Mouse (Mus musculus): ENCODE data around the gene Srpk1.
A peak's percentile ranks its signal among the peaks of the same experiment; 100 is the strongest.
"Not testable (repeated sequence)": the region's sequence is repeated elsewhere in the genome, so short reads cannot be mapped to it uniquely, and the experiment has no call there.

Srpk1 gene

DNA sequence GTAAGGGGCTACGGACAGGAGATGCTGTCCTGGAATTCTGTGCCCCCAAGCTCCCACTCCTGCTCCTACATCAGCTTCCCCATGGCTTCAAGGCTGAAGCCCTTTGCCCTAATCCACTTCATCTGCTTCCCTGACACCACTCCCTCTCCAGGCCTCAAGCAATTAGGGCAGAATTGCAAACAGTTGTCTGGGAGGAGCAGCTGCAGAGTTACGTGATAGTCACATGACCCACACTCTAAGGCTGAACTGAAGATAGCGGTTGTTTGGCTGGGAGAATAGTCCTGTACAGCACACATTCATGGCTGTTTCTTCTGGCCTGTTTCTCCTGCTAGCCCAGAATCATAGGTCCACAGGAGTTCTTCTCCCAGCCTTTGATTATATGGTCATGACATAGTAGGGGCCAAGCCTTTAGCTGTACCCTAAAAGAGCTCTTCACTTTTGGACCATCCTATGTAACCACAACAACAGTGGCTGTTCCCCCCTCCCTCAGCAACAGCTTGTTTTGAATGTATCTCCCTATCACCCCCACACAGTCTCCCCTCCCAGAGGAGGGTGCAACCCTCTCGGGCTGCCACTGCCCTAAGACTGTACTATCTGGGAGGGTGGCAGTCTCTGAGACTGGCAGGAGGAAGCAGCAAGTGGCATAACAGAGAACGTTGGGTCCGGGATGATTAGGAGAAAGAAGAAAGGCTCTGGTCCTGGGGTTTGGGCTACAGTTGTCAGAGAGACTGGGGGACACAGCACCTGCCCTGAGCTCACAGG is 65.7 kb downstream of the Srpk1 start:
- no peak for DNase-seq (ENCODE audit: low spot score in 2 of 2)

GRCm38 (mm10) chr17:28554021-28554420 is 68.5 kb downstream of the Srpk1 start:
- DNase-seq (ENCODE audit: low spot score in 2 of 2): not testable (repeated sequence)

- peak in 1 of 2 experiments; percentile 79 for DNase-seq (ENCODE audit: low spot score in 2 of 2)
Measured at GRCm38 (mm10) chr17:28553040-28553793, 69.3 kb downstream of the Srpk1 start.

GRCm38 (mm10) chr17:28549111-28549510 is 73.4 kb downstream of the Srpk1 start, which contains the start of gene Clpsl2:
Gene Clpsl2 (plus strand): TSS chr17:28549411.
- DNase-seq (ENCODE audit: low spot score in 2 of 2): no peak

DNA sequence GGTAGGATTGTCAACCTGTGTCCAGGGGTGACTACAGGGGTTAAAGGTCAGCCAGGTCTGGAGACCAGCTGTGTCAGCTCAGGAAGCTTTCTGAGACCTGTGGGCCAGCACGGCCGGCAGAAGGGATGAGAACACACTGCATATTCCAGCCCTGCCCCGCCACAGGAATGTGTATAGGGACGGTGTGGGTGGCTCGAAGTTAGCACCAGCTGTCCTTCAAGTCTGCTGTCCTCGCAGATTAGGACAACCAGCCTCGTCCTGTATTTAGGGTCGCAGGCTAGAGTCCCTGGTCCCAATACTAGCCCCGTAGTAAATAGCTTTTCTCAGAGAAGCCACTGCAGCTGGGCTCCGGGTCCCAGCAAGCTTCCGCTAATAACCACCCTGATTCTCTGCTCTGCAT is 74.0 kb downstream of the Srpk1 start:
- no peak for DNase-seq (ENCODE audit: low spot score in 2 of 2)

DNA sequence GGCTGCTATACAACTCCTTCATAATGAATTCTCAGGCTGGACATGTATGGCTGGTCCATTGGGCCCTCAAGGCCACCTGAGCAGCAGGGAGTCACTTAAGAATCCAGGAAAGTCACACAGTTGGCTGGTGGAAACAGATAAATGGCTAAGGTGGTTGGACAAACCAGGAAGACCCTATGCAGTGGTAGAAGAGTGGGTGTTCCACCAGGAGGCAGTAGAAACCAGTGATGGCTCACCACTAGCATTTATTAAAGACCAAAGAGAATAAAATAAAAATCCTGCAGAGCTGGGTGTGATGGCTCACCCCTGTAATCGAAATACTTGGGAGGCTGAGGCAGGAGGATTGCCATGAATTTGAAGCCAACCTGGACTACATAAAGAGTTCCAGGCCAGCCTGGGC is 75.6 kb downstream of the Srpk1 start:
- no peak for DNase-seq (ENCODE audit: low spot score in 2 of 2)

GRCm38 (mm10) chr17:28537881-28538280 is 84.6 kb downstream of the Srpk1 start:
- DNase-seq (ENCODE audit: low spot score in 2 of 2): no peak

All from left cerebral cortex, adult 9 months (tissue).